Mouse (Mus musculus) forebrain, postnatal 0 days (tissue): ENCODE measurements at regions not wholly inside any gene's neighbourhood (a gene's known extent, or its start where the extent isn't known, plus 50 kb on each side); places are given as distances from the start of the nearest gene placed in this dataset.
A peak's percentile ranks its signal among the peaks of the same experiment; 100 is the strongest.

Experiments used
- ATAC-seq: fragments of 200-750 bp; cut with Nextera tagmentation; 2 replicates; pipeline ENCODE4 v1.8.0; 2017; ENCODE audit warnings: mild to moderate bottlenecking, moderate library complexity
- DNase-seq: peaks from one replicate; pipeline ENCODE4 v3.0.0-alpha.2; 2015
- H3K27ac ChIP-seq: fragments of 300-500 bp; sonication (generic); 2 replicates; pipeline ENCODE4 v1.5.1; 2014; ENCODE audit warnings: low read depth, mild to moderate bottlenecking, antibody characterized with exemption, low read length, moderate library complexity, mixed read lengths
- H3K27me3 ChIP-seq: fragments of 300-500 bp; sonication (generic); 2 replicates; pipeline ENCODE4 v1.6.1; 2014; ENCODE audit warnings: mild to moderate bottlenecking, low read length, mixed read lengths; ENCODE audit not compliant: insufficient read depth
- H3K36me3 ChIP-seq: fragments of 300-500 bp; sonication (generic); 2 replicates; pipeline ENCODE4 v1.6.1; 2014; ENCODE audit warnings: mild to moderate bottlenecking, moderate library complexity; ENCODE audit not compliant: insufficient read depth
- H3K4me1 ChIP-seq: fragments of 300-500 bp; sonication (generic); 2 replicates; pipeline ENCODE4 v1.6.1; 2014; ENCODE audit warnings: antibody characterized with exemption; ENCODE audit not compliant: insufficient read depth
- H3K4me2 ChIP-seq: fragments of 300-500 bp; sonication (generic); 2 replicates; pipeline ENCODE4 v1.6.1; 2014; ENCODE audit warnings: low read depth, mild to moderate bottlenecking, moderate library complexity
- H3K4me3 ChIP-seq: fragments of 300-500 bp; sonication (generic); 2 replicates; pipeline ENCODE4 v1.5.1; 2014; ENCODE audit warnings: low read depth, low read length, mixed read lengths
- H3K9ac ChIP-seq: fragments of 300-500 bp; sonication (generic); 2 replicates; pipeline ENCODE4 v1.6.1; 2014; ENCODE audit warnings: mild to moderate bottlenecking
- H3K9me3 ChIP-seq: fragments of 300-500 bp; sonication (generic); 2 replicates; pipeline ENCODE4 v1.6.1; 2016; ENCODE audit warnings: low read length
- CTCF ChIP-seq: sonication (generic); IDR thresholded peaks from 2 replicates; pipeline ENCODE4 v1.5.1; 2016; ENCODE audit warnings: antibody characterized with exemption, control low read depth, low read depth
- WGBS: fragments of 180-500 bp; shearing (Covaris S2); extraction: QIAGEN DNeasy Blood & Tissue Kit; methylation state at CpG from one replicate; pipeline ENCODE4 v1.1.7; 2014; 5-methylcytosine and 5-hydroxymethylcytosine counted together

DNA sequence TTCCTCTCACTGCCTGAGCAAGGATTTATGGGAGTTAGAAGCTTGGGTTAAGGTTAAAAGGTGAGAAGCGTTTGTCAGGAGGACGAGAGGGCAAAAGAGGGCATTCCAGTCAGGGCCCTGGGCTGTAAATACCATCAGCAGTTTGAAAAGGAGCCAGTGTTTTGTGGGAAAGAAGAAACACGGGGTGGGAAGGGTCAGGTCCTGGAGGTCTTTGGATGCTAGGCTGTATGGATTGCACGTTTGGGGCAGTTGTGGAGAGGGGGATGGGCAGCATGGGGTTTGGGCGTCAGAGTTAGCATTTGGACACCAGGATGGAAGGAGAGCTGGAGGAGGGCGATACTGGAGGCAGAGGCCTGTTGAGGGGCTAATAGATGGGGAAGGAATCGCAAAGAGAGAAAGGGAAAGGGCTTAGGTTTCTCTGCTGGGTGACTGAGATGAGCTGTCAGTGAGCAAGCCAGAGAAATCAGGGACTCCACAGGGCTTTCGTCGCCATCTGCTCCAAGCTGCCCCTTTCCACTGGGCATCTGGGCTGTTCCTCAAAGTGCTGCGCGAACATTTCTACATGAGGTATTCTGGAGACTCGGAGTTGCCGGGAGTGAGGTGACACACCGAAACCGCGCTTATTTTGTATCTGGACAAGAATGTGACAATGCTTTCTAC, 66.2 kb upstream of the E2f3 start:
- H3K4me1 ChIP-seq: no peaks in the 10 kb centered on the region
- TF ChIP-seq CTCF: no peak
- DNase-seq (no peak), ATAC-seq (no peak)
- no peak overlapping the region for H3K4me2 ChIP-seq
- H3K4me3 ChIP-seq: no peak overlapping the region
- no peaks in the 10 kb centered on the region for H3K9me3 ChIP-seq
- no peak overlapping the region for H3K9ac ChIP-seq
- H3K27me3 ChIP-seq: no peaks in the 10 kb centered on the region
- no peaks in the 10 kb centered on the region for H3K36me3 ChIP-seq
- no peak overlapping the region for H3K27ac ChIP-seq
- 76% methylated on average over 16 of the region's 16 CpGs for WGBS

DNA sequence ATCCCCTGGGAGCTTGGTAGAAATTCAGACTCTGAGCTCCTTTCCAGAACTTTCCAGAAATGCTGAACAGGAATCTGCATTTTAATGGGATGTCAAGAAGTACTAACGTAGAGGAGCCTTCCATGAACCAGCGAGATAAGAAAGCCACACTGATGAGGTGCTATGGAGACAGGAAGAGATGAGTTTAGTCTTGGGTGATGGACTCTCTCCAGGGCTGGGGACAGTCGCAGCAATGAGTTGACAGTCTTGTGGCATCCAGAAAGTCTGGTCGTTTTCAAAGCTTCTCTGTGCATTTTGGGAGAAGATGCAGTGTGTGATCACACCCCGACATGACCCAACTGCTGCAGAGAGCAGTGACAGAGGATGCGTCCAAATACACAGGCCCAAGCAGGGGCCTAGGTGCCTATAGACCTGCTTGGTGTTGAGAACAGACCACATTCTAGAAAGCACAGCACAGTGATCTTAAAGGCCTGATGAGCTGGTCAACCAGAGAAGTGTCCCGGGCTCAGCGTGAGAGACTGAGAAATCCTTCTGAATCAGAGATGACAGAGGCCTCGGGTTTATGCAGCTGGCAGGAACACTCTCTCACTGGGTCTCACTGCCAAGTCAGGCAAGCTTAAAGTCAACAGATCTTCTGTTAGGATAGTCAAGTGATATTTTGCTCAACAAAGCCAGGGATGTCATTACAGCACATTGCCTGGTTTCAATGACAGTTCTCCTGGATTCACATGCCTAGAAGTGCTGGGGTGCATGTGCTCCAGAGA, 65.1 kb upstream of the E2f3 start:
- WGBS: 71% methylated on average over 9 of the region's 9 CpGs
- H3K27me3 ChIP-seq: no peaks in the 10 kb centered on the region
- H3K9me3 ChIP-seq: no peaks in the 10 kb centered on the region
- no peak overlapping the region for H3K9ac ChIP-seq
- H3K4me3 ChIP-seq: no peak overlapping the region
- H3K27ac ChIP-seq: no peak overlapping the region
- H3K4me2 ChIP-seq: no peak overlapping the region
- no peak for TF ChIP-seq CTCF
- H3K4me1 ChIP-seq: no peaks in the 10 kb centered on the region
- DNase-seq (peak; percentile 34), ATAC-seq (peak; percentile 78)
- H3K36me3 ChIP-seq: no peaks in the 10 kb centered on the region

DNA sequence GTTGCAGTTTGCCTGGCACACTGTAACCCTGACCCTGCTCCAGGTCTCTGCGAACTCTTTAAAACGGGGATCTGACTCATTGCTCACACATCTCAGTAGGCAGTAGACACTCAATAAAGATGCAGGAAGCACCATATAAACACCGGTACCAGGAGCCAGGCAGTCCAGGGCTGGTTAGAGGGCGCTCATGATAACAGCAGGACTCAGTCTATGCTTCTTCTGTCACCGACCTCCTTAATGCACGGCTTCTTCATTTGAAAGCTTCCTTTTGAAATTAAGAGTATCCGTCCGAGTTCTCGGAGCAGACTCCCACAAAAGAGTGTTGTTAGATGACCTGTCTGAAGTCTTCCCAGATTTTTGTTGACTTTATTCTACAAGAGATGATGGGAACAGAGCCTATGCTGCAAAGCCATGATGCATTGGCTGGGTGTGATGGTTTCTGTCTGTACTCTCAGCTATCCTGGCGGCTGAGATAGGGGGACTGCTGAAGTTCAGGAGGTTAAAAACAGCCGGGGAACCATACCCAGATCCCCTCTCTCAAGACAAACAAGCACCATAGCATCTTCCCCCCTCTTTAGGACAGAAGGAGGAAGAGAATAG, 62.5 kb upstream of the E2f3 start:
- ATAC-seq (no peak), DNase-seq (no peak)
- WGBS: 88% methylated on average over 11 of the region's 11 CpGs
- Histone ChIP-seq H3K4me1 (no peaks in the 10 kb centered on the region), H3K27me3 (no peaks in the 10 kb centered on the region), H3K9me3 (no peaks in the 10 kb centered on the region), H3K4me3 (no peak overlapping the region), H3K4me2 (no peak overlapping the region), H3K27ac (no peak overlapping the region), H3K36me3 (no peaks in the 10 kb centered on the region), H3K9ac (no peak overlapping the region)
- no peak for TF ChIP-seq CTCF

DNA sequence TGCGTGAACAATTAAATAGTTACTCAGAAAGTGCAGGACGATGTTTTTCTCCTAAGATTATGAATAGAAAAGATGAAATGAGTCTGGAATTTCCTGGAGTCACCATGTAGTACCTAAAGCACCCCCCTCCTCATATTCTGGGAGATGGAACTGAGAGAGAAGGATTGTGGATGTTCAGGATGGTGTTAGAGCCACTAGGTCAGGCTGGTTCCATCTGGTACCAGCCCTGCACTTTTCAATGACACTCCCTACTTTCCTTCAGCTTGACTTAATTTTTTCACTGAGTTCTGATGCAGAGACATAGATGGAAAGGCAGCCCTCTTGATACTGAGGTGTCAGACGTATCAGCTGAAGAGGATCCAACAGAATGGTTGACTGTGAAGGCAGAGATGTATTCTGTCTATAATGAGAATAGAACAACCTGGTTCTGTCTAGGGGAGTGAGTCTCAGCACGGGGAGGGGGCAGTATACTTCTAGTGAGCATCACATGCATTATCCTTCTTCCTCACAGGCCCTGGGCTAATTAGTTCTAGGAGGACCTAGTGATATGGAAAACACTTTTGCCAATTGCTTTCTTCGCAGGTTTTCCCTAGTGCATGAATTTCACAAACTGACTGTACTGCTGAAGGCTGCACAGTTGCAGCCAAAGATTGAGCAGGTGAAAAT, 60.8 kb upstream of the E2f3 start:
- H3K4me3 ChIP-seq: no peak overlapping the region
- TF ChIP-seq CTCF: no peak

DNA sequence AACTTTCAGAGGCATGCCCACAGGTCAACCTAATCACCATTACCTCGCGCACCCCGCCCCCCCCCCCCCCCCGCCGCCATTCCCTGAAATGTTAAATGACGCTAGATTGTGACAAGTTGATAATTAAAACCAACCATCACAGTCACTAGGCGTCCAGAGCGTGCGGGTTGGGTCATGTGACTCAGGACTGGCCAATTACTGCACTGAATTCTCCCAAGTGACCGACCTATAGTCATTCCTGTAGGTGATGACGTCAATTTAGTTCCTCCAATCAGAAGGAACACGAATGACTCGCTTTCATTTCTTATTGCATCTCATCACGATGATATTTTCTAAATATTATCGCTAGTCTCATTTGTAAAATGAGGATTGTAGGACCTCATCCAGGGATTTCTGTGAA, 60.2 kb upstream of the E2f3 start:
- TF ChIP-seq CTCF: no peak
- Histone ChIP-seq H3K9me3 (no peaks in the 10 kb centered on the region), H3K27me3 (no peaks in the 10 kb centered on the region), H3K27ac (no peak overlapping the region), H3K4me1 (no peaks in the 10 kb centered on the region), H3K4me2 (no peak overlapping the region), H3K4me3 (no peak overlapping the region), H3K36me3 (no peaks in the 10 kb centered on the region), H3K9ac (no peak overlapping the region)
- peak; percentile 10 for DNase-seq
- WGBS: 76% methylated on average over 15 of the region's 15 CpGs
- ATAC-seq: peak; percentile 77

More for the DNA sequence above, 60.8 kb upstream of the E2f3 start:
- 81% methylated on average over 5 of the region's 5 CpGs for WGBS
- H3K27ac ChIP-seq: no peak overlapping the region
- no peaks in the 10 kb centered on the region for H3K9me3 ChIP-seq
- peak; percentile 9; the same call in 1 of the 2 replicates for ATAC-seq
- H3K36me3 ChIP-seq: no peaks in the 10 kb centered on the region
- no peak for DNase-seq
- no peak overlapping the region for H3K4me2 ChIP-seq
- no peak overlapping the region for H3K9ac ChIP-seq
- H3K27me3 ChIP-seq: no peaks in the 10 kb centered on the region
- no peaks in the 10 kb centered on the region for H3K4me1 ChIP-seq

DNA sequence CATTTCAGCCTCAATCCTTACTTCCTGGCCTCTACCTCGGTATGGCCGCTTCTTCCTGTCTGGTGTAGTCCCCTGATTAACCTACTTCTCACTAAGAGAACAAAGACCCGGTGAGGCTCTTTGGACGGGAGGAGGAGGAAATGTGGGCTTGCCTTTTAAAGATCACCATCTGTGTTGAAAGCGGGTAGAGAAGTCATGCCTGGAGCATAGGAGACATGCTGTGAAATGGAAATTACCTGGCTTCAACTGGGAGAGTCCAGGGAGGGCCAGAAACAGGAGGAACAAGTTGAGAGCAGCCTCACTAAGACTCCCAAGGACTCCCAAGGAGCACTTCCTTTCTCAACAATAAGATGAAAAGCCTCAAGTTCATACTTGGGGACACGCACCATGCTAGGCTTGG, 59.4 kb upstream of the E2f3 start:
- no peak overlapping the region for H3K4me2 ChIP-seq
- H3K4me3 ChIP-seq: no peak overlapping the region
- no peak overlapping the region for H3K9ac ChIP-seq
- H3K36me3 ChIP-seq: no peaks in the 10 kb centered on the region
- no peaks in the 10 kb centered on the region for H3K27me3 ChIP-seq
- ATAC-seq (no peak), DNase-seq (no peak)
- no peaks in the 10 kb centered on the region for H3K4me1 ChIP-seq
- WGBS: 74% methylated on average over 6 of the region's 6 CpGs
- H3K27ac ChIP-seq: no peak overlapping the region
- no peak for TF ChIP-seq CTCF
- no peaks in the 10 kb centered on the region for H3K9me3 ChIP-seq

DNA sequence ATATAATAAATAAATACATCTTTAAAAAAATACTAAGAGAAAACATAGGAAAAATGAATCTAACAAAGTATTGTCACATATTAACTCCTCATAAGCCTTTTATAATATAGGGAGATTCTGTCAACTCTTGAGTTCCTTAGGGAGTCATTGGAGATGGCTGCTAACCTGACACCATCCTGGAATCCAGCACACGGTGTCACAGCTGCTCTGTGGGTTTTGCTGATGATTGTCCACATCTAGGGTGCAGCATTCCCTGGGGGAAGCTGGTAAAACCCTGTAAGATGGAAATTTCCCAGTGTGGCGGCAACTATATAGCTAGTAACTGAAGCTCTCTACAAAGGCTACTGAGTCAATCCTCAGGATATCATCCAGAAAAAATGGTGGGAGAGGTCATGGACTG, 58.9 kb upstream of the E2f3 start:
- TF ChIP-seq CTCF: no peak
- Histone ChIP-seq H3K4me2 (no peak overlapping the region), H3K36me3 (no peaks in the 10 kb centered on the region), H3K27ac (no peak overlapping the region), H3K4me1 (no peaks in the 10 kb centered on the region), H3K27me3 (no peaks in the 10 kb centered on the region), H3K4me3 (no peak overlapping the region), H3K9ac (no peak overlapping the region), H3K9me3 (no peaks in the 10 kb centered on the region)
- DNase-seq (no peak), ATAC-seq (no peak)
- 98% methylated on average over 2 of the region's 2 CpGs for WGBS
